Mouse (Mus musculus): Measurements from ENCODE around the gene Olfr1499. TPM values are rescaled to one million over a fixed set of nuclear protein-coding genes. Genes with fewer than 3 reads are reported as not detected.
A peak's percentile ranks its signal among the peaks of the same experiment; 100 is the strongest.
"Not testable (repeated sequence)": the region's sequence is repeated elsewhere in the genome, so short reads cannot be mapped to it uniquely, and the experiment has no call there.

Olfr1499 gene
- polyA plus RNA-seq (2014; fragmentation: Nextera tagmentation; extraction: Ambion mirVana), result not detected in 2 replicates

GRCm38 (mm10) chr19:13819347-13819746, at the start of gene Olfr1499:
Olfr1499 (minus strand) TSS chr19:13819447.
- no peaks in the 10 kb centered on the region for H3K9me3 ChIP-seq (ENCODE audit: control insufficient read depth, low read length)
- ATAC-seq (ENCODE audit: low FRiP score) (no peak), DNase-seq (ENCODE audit: low spot score, missing footprints) (no peak)
- no peak within 1 kb of the TSS for H3K27ac ChIP-seq (ENCODE audit: low read depth, low read length)
- no peak within 1 kb of the TSS for H3K4me3 ChIP-seq (ENCODE audit: low read depth, low read length)
- H3K36me3 ChIP-seq (ENCODE audit: control insufficient read depth, insufficient read depth, low read length), result no peaks in the 10 kb centered on the region
- H3K4me2 ChIP-seq, result no peak within 1 kb of the TSS
- no peaks in the 10 kb centered on the region for H3K4me1 ChIP-seq (ENCODE audit: control insufficient read depth, insufficient read depth, low read length)
- H3K27me3 ChIP-seq (ENCODE audit: control insufficient read depth, insufficient read depth, low read length), result no peaks in the 10 kb centered on the region
- no peak within 1 kb of the TSS for H3K9ac ChIP-seq (ENCODE audit: low read length)

GRCm38 (mm10) chr19:13861495-13861894, 42.2 kb upstream of the Olfr1499 start, which contains the start of gene Olfr1502:
Olfr1502 (plus strand) TSS chr19:13861795.
- no peak within 1 kb of the TSS for H3K9ac ChIP-seq (ENCODE audit: low read length)
- 86% methylated on average over 1 of the region's 1 CpGs for WGBS
- H3K4me1 ChIP-seq (ENCODE audit: control insufficient read depth, insufficient read depth, low read length), result no peaks in the 10 kb centered on the region
- H3K4me3 ChIP-seq (ENCODE audit: low read depth, low read length), result no peak within 1 kb of the TSS
- no peak within 1 kb of the TSS for H3K27ac ChIP-seq (ENCODE audit: low read depth, low read length)
- no peak within 1 kb of the TSS for H3K4me2 ChIP-seq
- no peaks in the 10 kb centered on the region for H3K36me3 ChIP-seq (ENCODE audit: control insufficient read depth, insufficient read depth, low read length)
- ATAC-seq (ENCODE audit: low FRiP score) (no peak), DNase-seq (ENCODE audit: low spot score, missing footprints) (no peak)
- H3K27me3 ChIP-seq (ENCODE audit: control insufficient read depth, insufficient read depth, low read length), result no peaks in the 10 kb centered on the region
- H3K9me3 ChIP-seq (ENCODE audit: control insufficient read depth, low read length), result no peaks in the 10 kb centered on the region

- H3K4me1 ChIP-seq (ENCODE audit: control insufficient read depth, insufficient read depth, low read length); H3K9me3 ChIP-seq (ENCODE audit: control insufficient read depth, low read length); H3K36me3 ChIP-seq (ENCODE audit: control insufficient read depth, insufficient read depth, low read length); H3K27ac ChIP-seq (ENCODE audit: low read depth, low read length); ATAC-seq (ENCODE audit: low FRiP score); H3K4me2 ChIP-seq; H3K27me3 ChIP-seq (ENCODE audit: control insufficient read depth, insufficient read depth, low read length); H3K9ac ChIP-seq (ENCODE audit: low read length); H3K4me3 ChIP-seq (ENCODE audit: low read depth, low read length); DNase-seq (ENCODE audit: low spot score, missing footprints): not testable (repeated sequence)
Observed at GRCm38 (mm10) chr19:13850592-13850991, 31.3 kb upstream of the Olfr1499 start, which contains the start of gene Olfr1501. Olfr1501 (minus strand) TSS chr19:13850692.

GRCm38 (mm10) chr19:13830388-13830787, 11.1 kb upstream of the Olfr1499 start, which contains the start of gene Olfr1500:
Olfr1500 (minus strand) TSS chr19:13830488.
- no peak within 1 kb of the TSS for H3K9ac ChIP-seq (ENCODE audit: low read length)
- ATAC-seq (ENCODE audit: low FRiP score), result no peak
- no peaks in the 10 kb centered on the region for H3K36me3 ChIP-seq (ENCODE audit: control insufficient read depth, insufficient read depth, low read length)
- no peak for DNase-seq (ENCODE audit: low spot score, missing footprints)
- H3K4me3 ChIP-seq (ENCODE audit: low read depth, low read length), result no peak within 1 kb of the TSS
- no peaks in the 10 kb centered on the region for H3K27me3 ChIP-seq (ENCODE audit: control insufficient read depth, insufficient read depth, low read length)
- no peaks in the 10 kb centered on the region for H3K4me1 ChIP-seq (ENCODE audit: control insufficient read depth, insufficient read depth, low read length)
- no peaks in the 10 kb centered on the region for H3K9me3 ChIP-seq (ENCODE audit: control insufficient read depth, low read length)
- no peak within 1 kb of the TSS for H3K27ac ChIP-seq (ENCODE audit: low read depth, low read length)
- no peak within 1 kb of the TSS for H3K4me2 ChIP-seq

GRCm38 (mm10) chr19:13828447-13828846, 9.2 kb upstream of the Olfr1499 start:
- Histone ChIP-seq H3K4me1 (ENCODE audit: control insufficient read depth, insufficient read depth, low read length) (no peaks in the 10 kb centered on the region), H3K4me3 (ENCODE audit: low read depth, low read length) (no peak overlapping the region), H3K27ac (ENCODE audit: low read depth, low read length) (no peak overlapping the region), H3K36me3 (ENCODE audit: control insufficient read depth, insufficient read depth, low read length) (no peaks in the 10 kb centered on the region), H3K9me3 (ENCODE audit: control insufficient read depth, low read length) (no peaks in the 10 kb centered on the region), H3K4me2 (no peak overlapping the region), H3K27me3 (ENCODE audit: control insufficient read depth, insufficient read depth, low read length) (no peaks in the 10 kb centered on the region), H3K9ac (ENCODE audit: low read length) (no peak overlapping the region)
- peak; percentile 69 for ATAC-seq (ENCODE audit: low FRiP score)
- no peak for DNase-seq (ENCODE audit: low spot score, missing footprints)
- WGBS, result 70% methylated on average over 3 of the region's 3 CpGs

GRCm38 (mm10) chr19:13820847-13821246, 1.6 kb upstream of the Olfr1499 start:
- Histone ChIP-seq H3K27me3 (ENCODE audit: control insufficient read depth, insufficient read depth, low read length) (no peaks in the 10 kb centered on the region), H3K9ac (ENCODE audit: low read length) (no peak overlapping the region), H3K4me2 (no peak overlapping the region), H3K4me1 (ENCODE audit: control insufficient read depth, insufficient read depth, low read length) (no peaks in the 10 kb centered on the region), H3K36me3 (ENCODE audit: control insufficient read depth, insufficient read depth, low read length) (no peaks in the 10 kb centered on the region), H3K4me3 (ENCODE audit: low read depth, low read length) (no peak overlapping the region), H3K9me3 (ENCODE audit: control insufficient read depth, low read length) (no peaks in the 10 kb centered on the region), H3K27ac (ENCODE audit: low read depth, low read length) (no peak overlapping the region)
- 77% methylated on average over 5 of the region's 5 CpGs for WGBS
- DNase-seq (ENCODE audit: low spot score, missing footprints) (no peak), ATAC-seq (ENCODE audit: low FRiP score) (no peak)

- WGBS, result 36% methylated on average over 5 of the region's 5 CpGs
- Histone ChIP-seq H3K9me3 (ENCODE audit: control insufficient read depth, low read length) (no peaks in the 10 kb centered on the region), H3K4me1 (ENCODE audit: control insufficient read depth, insufficient read depth, low read length) (no peaks in the 10 kb centered on the region), H3K27ac (ENCODE audit: low read depth, low read length) (no peak overlapping the region), H3K9ac (ENCODE audit: low read length) (no peak overlapping the region), H3K4me3 (ENCODE audit: low read depth, low read length) (no peak overlapping the region), H3K36me3 (ENCODE audit: control insufficient read depth, insufficient read depth, low read length) (no peaks in the 10 kb centered on the region), H3K4me2 (no peak overlapping the region), H3K27me3 (ENCODE audit: control insufficient read depth, insufficient read depth, low read length) (no peaks in the 10 kb centered on the region)
- no peak for ATAC-seq (ENCODE audit: low FRiP score)
- DNase-seq (ENCODE audit: low spot score, missing footprints), result no peak
Observed at GRCm38 (mm10) chr19:13818827-13819226, 420 bp downstream of the Olfr1499 start.

- no peaks in the 10 kb centered on the region for H3K27me3 ChIP-seq (ENCODE audit: control insufficient read depth, insufficient read depth, low read length)
- no peak overlapping the region for H3K4me3 ChIP-seq (ENCODE audit: low read depth, low read length)
- no peak overlapping the region for H3K27ac ChIP-seq (ENCODE audit: low read depth, low read length)
- no peak overlapping the region for H3K4me2 ChIP-seq
- ATAC-seq (ENCODE audit: low FRiP score) (no peak), DNase-seq (ENCODE audit: low spot score, missing footprints) (no peak)
- no peak overlapping the region for H3K9ac ChIP-seq (ENCODE audit: low read length)
- WGBS, result 58% methylated on average over 2 of the region's 2 CpGs
- no peaks in the 10 kb centered on the region for H3K36me3 ChIP-seq (ENCODE audit: control insufficient read depth, insufficient read depth, low read length)
- H3K9me3 ChIP-seq (ENCODE audit: control insufficient read depth, low read length), result no peaks in the 10 kb centered on the region; the same call in 1 of the 2 replicates
- no peaks in the 10 kb centered on the region for H3K4me1 ChIP-seq (ENCODE audit: control insufficient read depth, insufficient read depth, low read length)
Observed at GRCm38 (mm10) chr19:13812823-13813222, 6.4 kb downstream of the Olfr1499 start.

DNA sequence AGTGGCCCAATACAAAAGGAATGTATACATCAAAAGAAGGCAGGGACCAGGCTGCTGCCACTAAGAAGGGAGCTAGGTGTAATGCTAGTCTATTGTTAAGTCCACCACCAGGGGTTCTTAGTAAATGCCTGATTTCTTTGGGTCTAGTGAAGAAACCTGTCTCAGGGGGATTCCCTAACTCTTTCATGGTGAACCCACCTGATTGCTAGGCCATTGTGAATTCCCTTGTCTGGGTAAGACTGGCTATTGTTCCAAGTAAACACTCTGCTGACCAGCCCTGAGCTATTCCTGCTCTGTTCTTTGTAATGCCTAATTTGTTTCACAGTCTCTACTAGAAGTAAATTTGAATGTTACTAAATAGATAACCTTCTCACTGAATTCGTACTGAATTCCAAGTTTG, 13.8 kb downstream of the Olfr1499 start:
- 81% methylated on average over 1 of the region's 1 CpGs for WGBS

DNA sequence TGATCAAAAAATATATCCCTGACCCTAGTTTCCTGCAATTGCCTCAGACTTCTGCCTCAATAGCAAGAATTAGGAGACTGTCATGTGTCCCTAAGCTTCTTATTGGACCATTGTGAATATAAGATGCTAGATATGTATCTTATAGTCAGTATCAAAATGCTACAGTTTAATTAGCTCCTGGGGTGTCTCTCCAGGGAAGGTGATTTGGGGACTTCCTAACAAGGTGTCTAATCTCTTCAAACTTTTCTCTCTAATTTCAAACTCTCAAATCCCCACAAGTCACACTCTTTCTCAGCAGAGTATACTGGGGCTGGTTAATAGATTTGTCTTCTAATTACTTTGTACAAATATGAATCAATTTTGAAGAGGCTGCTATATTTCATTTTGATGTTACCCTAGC, 21.1 kb downstream of the Olfr1499 start, which contains the start of gene Olfr1497:
Gene Olfr1497, minus strand, starts transcription at position 101 of the 400 bp plus-strand sequence.
- Histone ChIP-seq H3K4me2 (no peak within 1 kb of the TSS), H3K9me3 (ENCODE audit: control insufficient read depth, low read length) (no peaks in the 10 kb centered on the region), H3K27ac (ENCODE audit: low read depth, low read length) (no peak within 1 kb of the TSS), H3K36me3 (ENCODE audit: control insufficient read depth, insufficient read depth, low read length) (no peaks in the 10 kb centered on the region), H3K27me3 (ENCODE audit: control insufficient read depth, insufficient read depth, low read length) (no peaks in the 10 kb centered on the region), H3K4me1 (ENCODE audit: control insufficient read depth, insufficient read depth, low read length) (no peaks in the 10 kb centered on the region), H3K4me3 (ENCODE audit: low read depth, low read length) (no peak within 1 kb of the TSS), H3K9ac (ENCODE audit: low read length) (no peak within 1 kb of the TSS)
- DNase-seq (ENCODE audit: low spot score, missing footprints) (no peak), ATAC-seq (ENCODE audit: low FRiP score) (no peak)

More for the DNA sequence above, 13.8 kb downstream of the Olfr1499 start:
- not testable (repeated sequence) for H3K27me3 ChIP-seq (ENCODE audit: control insufficient read depth, insufficient read depth, low read length); DNase-seq (ENCODE audit: low spot score, missing footprints); H3K36me3 ChIP-seq (ENCODE audit: control insufficient read depth, insufficient read depth, low read length); H3K9me3 ChIP-seq (ENCODE audit: control insufficient read depth, low read length); H3K4me3 ChIP-seq (ENCODE audit: low read depth, low read length); H3K4me2 ChIP-seq; H3K4me1 ChIP-seq (ENCODE audit: control insufficient read depth, insufficient read depth, low read length); ATAC-seq (ENCODE audit: low FRiP score); H3K27ac ChIP-seq (ENCODE audit: low read depth, low read length); H3K9ac ChIP-seq (ENCODE audit: low read length)

All from midbrain, embryonic 11.5 days (tissue).